Mouse (Mus musculus) heart, embryonic 14.5 days (tissue): ENCODE data around the gene Gm49368. TPM values are rescaled to one million over a fixed set of nuclear protein-coding genes. Genes with fewer than 3 reads are reported as not detected.
"Not testable (repeated sequence)": the region's sequence is repeated elsewhere in the genome, so short reads cannot be mapped to it uniquely, and the experiment has no call there.

Source experiments
- ATAC-seq: fragments of 200-750 bp; cut with Nextera tagmentation; 2 replicates; pipeline ENCODE4 v1.8.0; 2017; ENCODE audit warnings: low read depth, moderate TSS enrichment; ENCODE audit not compliant: insufficient number of reproducible peaks, insufficient read depth, low FRiP score
- H3K27ac ChIP-seq, 2 experiments: fragments of 200-500 bp in 1 of 2; fragments of 300-500 bp in 1 of 2; sonication (generic) in 1 of 2; replicated peaks in 1 of 2; 2 replicates each; pipeline ENCODE4 v1.5.1; 2012 to 2014; ENCODE audit warnings: low read depth in 2 of 2, low read length in 2 of 2, control low read depth in 1 of 2, mild to moderate bottlenecking in 1 of 2, mixed read lengths in 1 of 2; ENCODE audit not compliant: control insufficient read depth in 1 of 2, insufficient read depth in 1 of 2
- H3K27me3 ChIP-seq: fragments of 300-500 bp; sonication (generic); 2 replicates; pipeline ENCODE4 v1.6.1; 2014; ENCODE audit warnings: mild to moderate bottlenecking, low read length, control low read depth; ENCODE audit not compliant: control insufficient read depth, insufficient read depth
- H3K36me3 ChIP-seq: fragments of 300-500 bp; sonication (generic); 2 replicates; pipeline ENCODE4 v1.6.1; 2014; ENCODE audit warnings: mild to moderate bottlenecking, control low read depth, low read length, mixed read lengths; ENCODE audit not compliant: control insufficient read depth, insufficient read depth
- H3K4me1 ChIP-seq, 2 experiments: fragments of 200-500 bp in 1 of 2; fragments of 300-500 bp in 1 of 2; sonication (generic) in 1 of 2; 2 replicates each; pipeline ENCODE4 v1.6.1; 2012 to 2014; ENCODE audit warnings: low read length in 2 of 2, control low read depth in 1 of 2, mixed read lengths in 1 of 2; ENCODE audit not compliant: control insufficient read depth in 2 of 2, insufficient read depth in 2 of 2
- H3K4me2 ChIP-seq: fragments of 300-500 bp; sonication (generic); 2 replicates; pipeline ENCODE4 v1.6.1; 2014; ENCODE audit warnings: mild to moderate bottlenecking, low read length
- H3K4me3 ChIP-seq, 2 experiments: fragments of 200-500 bp in 1 of 2; fragments of 300-500 bp in 1 of 2; sonication (generic) in 1 of 2; 2 replicates each; pipeline ENCODE4 v1.5.1; 2012 to 2014; ENCODE audit warnings: low read length in 2 of 2, mild to moderate bottlenecking in 2 of 2, control low read depth in 1 of 2, low read depth in 1 of 2, moderate library complexity in 1 of 2; ENCODE audit not compliant: control insufficient read depth in 1 of 2, insufficient read depth in 1 of 2
- H3K9ac ChIP-seq: fragments of 300-500 bp; sonication (generic); 2 replicates; pipeline ENCODE4 v1.6.1; 2014; ENCODE audit warnings: mild to moderate bottlenecking, low read length
- H3K9me3 ChIP-seq: fragments of 300-500 bp; sonication (generic); 2 replicates; pipeline ENCODE4 v1.6.1; 2016; ENCODE audit warnings: low read length, control low read depth; ENCODE audit not compliant: control insufficient read depth
- WGBS: fragments of 180-500 bp; shearing (Covaris S2); extraction: QIAGEN DNeasy Blood & Tissue Kit; methylation state at CpG from one replicate; pipeline ENCODE4 v1.1.7; 2014; 5-methylcytosine and 5-hydroxymethylcytosine counted together
- polyA plus RNA-seq: library from polyadenylated mRNA; unstranded; fragments of >200 nt; fragmentation: Nextera tagmentation; extraction: Ambion mirVana; gene quantifications from 2 replicates; pipeline ENCODE4 v1.2.1, GENCODE M21; 2014

Gm49368 gene
- polyA plus RNA-seq, result not detected in 2 replicates

DNA sequence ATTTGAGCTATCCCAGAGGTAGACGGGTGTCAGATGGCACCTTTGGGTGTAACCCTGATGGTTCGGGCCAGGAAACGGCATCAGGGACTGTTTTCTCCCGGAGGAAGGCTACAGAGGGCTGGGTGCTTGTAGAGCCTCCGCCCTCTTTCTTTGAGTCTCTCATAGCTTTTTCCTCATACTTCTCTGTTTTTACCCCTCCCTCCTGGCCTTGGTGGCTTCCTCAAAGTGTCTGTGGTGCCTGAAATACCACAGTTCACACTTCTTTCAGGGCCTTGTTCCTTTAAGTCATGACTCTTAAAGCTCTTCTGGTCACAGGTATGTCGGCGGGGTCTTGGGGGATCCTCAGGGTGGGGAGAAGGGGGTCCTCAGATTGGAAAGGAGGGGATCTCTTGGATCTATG is at the start of gene Gm49368, which contains the start of gene Itgam:
TSS of gene Gm49368 (plus strand) at position 228 of the 400 bp plus-strand sequence.
TSS of gene Itgam (plus strand) at position 185 of the 400 bp plus-strand sequence.
- no peak within 1 kb of the TSS for H3K4me2 ChIP-seq
- no peaks in the 10 kb centered on the region for H3K27me3 ChIP-seq
- no peak within 1 kb of the TSS for H3K27ac ChIP-seq
- 88% methylated on average over 7 of the region's 7 CpGs for WGBS
- H3K4me1 ChIP-seq, result no peaks in the 10 kb centered on the region
- H3K9ac ChIP-seq, result no peak within 1 kb of the TSS
- H3K36me3 ChIP-seq, result no peaks in the 10 kb centered on the region
- no peak within 1 kb of the TSS for H3K4me3 ChIP-seq
- no peaks in the 10 kb centered on the region for H3K9me3 ChIP-seq
- ATAC-seq, result no peak

DNA sequence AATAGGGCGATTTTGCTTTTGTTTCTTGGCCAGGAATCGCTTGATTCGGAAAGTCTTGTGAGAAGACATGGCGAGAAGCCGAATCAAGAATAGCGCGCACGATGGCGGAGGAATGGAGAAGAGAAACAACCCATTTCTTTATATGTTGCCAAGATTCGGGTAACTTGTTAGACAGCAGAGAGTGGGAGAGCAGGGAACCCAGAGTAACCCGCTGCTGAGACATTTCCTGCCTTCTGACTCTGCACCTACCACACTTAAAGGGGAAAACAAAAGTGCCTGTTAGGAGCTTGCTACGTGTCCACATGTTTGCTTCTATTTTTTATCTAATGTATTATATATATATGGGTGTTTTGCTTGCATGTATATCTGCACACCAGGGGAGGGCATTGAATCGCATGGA is 49.4 kb upstream of the Gm49368 start:
- H3K4me2 ChIP-seq, result no peak overlapping the region
- H3K27ac ChIP-seq, result no peak overlapping the region
- no peak overlapping the region for H3K4me3 ChIP-seq
- no peaks in the 10 kb centered on the region for H3K36me3 ChIP-seq
- H3K4me1 ChIP-seq, result no peaks in the 10 kb centered on the region; a peak in 1 of 4 replicates
- no peak overlapping the region for H3K9ac ChIP-seq
- 88% methylated on average over 13 of the region's 13 CpGs for WGBS
- H3K27me3 ChIP-seq, result no peaks in the 10 kb centered on the region; the same call in 1 of the 2 replicates
- ATAC-seq, result no peak
- no peaks in the 10 kb centered on the region for H3K9me3 ChIP-seq

DNA sequence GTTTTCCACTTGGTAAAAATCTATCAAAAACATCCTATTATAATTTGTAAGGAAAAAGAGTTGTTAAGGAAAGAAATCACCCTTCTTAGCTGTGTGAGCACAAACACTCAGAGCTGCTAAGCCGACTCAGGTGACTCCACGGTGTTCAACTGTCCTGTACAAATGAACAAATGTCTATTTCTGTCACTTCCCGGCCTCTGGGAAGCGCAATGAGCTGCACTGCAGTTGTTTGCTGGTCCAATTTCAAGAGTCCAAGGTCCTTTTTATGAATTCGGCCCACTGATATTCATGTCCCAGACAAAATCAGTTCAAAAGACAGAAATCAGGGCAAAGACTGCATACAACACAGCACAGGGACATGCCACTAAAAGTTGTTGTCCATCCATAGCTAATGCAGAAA is 46.3 kb upstream of the Gm49368 start:
- H3K4me1 ChIP-seq, H3K36me3 ChIP-seq, H3K27me3 ChIP-seq, H3K4me3 ChIP-seq, H3K27ac ChIP-seq, ATAC-seq, H3K9ac ChIP-seq, H3K4me2 ChIP-seq, H3K9me3 ChIP-seq: not testable (repeated sequence)
- 63% methylated on average over 5 of the region's 5 CpGs for WGBS

DNA sequence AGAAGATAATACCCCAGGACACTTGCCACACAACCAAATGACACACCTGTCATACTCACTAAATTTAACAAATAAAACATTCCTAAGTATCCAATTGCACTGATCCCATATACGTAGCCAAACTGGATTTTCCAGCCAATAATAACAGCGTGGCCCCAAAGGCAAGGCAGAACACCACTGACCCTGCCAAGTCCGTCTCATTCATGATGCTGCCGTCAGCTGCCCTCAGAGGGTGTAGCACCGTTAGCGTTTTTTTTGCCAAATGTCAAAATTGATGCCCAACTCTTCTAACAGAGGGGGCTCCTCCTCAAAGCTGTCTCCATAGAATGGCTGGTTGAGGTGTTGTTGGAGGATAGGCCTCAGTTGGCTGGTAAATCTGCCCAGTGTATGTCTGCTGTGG is 45.8 kb upstream of the Gm49368 start:
- no peak for ATAC-seq
- no peaks in the 10 kb centered on the region for H3K9me3 ChIP-seq
- H3K27ac ChIP-seq, result no peak overlapping the region
- no peak overlapping the region for H3K4me2 ChIP-seq
- H3K4me1 ChIP-seq, result no peaks in the 10 kb centered on the region
- H3K4me3 ChIP-seq, result no peak overlapping the region
- 86% methylated on average over 6 of the region's 6 CpGs for WGBS
- H3K27me3 ChIP-seq, result no peaks in the 10 kb centered on the region
- no peak overlapping the region for H3K9ac ChIP-seq
- no peaks in the 10 kb centered on the region for H3K36me3 ChIP-seq

DNA sequence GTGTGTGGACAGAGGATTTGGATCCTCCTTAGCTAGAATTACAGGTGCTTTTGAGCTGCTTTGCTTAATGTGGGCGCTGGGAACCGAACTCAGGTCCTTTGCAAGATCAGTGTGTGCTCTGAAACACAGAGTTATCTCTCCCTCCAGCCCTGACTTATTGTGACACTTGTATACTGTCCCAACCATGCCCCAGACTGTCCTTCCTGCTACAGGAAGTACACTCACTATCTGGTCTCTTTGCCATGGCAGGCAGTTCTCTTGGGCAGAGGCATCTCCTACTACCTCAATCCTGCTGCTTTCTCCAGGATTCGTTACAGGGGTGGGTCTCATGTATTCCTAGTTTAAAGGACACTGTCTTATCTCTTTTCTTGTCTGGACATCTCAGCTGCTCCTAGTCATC is 44.2 kb upstream of the Gm49368 start:
- WGBS, result 84% methylated on average over 3 of the region's 3 CpGs
- H3K27ac ChIP-seq, result no peak overlapping the region
- no peak overlapping the region for H3K9ac ChIP-seq
- H3K9me3 ChIP-seq, result no peaks in the 10 kb centered on the region
- ATAC-seq, result no peak
- H3K27me3 ChIP-seq, result no peaks in the 10 kb centered on the region
- no peaks in the 10 kb centered on the region for H3K36me3 ChIP-seq
- H3K4me1 ChIP-seq, result no peaks in the 10 kb centered on the region
- H3K4me2 ChIP-seq, result no peak overlapping the region
- no peak overlapping the region for H3K4me3 ChIP-seq

DNA sequence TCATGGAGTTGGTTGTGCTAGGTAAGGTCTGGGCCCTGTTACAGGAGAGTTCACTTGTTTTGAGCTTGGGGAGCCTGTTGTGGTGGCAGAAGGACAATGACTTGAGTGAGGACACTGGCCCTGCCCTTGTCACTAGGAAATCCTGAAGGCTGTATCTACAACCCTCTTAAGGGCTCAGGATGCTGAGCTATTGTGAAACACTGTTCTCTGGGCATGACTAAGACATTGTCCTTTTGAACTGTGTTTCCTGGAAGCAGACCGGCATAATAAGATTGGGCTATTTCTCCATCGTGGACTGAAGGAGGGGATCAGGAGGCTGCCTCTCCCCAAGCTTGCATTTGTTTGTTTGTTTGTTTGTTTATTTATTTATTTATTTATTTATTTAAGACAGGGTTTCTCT is 43.3 kb upstream of the Gm49368 start:
- no peak overlapping the region for H3K4me2 ChIP-seq
- H3K4me1 ChIP-seq, result no peaks in the 10 kb centered on the region
- ATAC-seq, result no peak
- no peaks in the 10 kb centered on the region for H3K27me3 ChIP-seq
- no peak overlapping the region for H3K9ac ChIP-seq
- no peak overlapping the region for H3K27ac ChIP-seq
- no peaks in the 10 kb centered on the region for H3K9me3 ChIP-seq
- no peak overlapping the region for H3K4me3 ChIP-seq
- no peaks in the 10 kb centered on the region for H3K36me3 ChIP-seq
- 53% methylated on average over 2 of the region's 2 CpGs for WGBS

DNA sequence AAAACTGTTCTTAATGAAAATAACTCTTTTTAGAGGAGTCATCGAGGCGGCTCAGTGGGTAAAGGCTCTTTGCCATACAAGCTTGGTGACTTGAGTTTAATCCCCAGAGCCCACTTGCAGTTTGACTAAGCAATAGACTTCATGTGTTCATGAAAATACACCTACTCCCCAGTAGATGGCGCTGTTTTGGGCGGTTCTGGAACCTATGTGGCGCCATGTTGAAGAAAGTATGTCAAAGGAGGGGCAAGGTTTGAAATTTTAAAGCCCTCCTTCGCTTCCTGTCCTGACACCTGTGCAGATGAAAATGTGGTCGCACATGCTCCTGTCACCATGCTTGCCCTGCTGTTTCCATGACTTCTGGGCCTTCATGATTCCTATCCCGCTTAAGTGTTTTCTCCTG is 39.5 kb upstream of the Gm49368 start:
- WGBS, result 62% methylated on average over 8 of the region's 8 CpGs
- no peak overlapping the region for H3K4me2 ChIP-seq
- H3K36me3 ChIP-seq, result no peaks in the 10 kb centered on the region
- H3K9me3 ChIP-seq, result no peaks in the 10 kb centered on the region
- no peak overlapping the region for H3K27ac ChIP-seq
- no peak for ATAC-seq
- no peaks in the 10 kb centered on the region for H3K4me1 ChIP-seq
- H3K4me3 ChIP-seq, result no peak overlapping the region
- H3K27me3 ChIP-seq, result no peaks in the 10 kb centered on the region
- H3K9ac ChIP-seq, result no peak overlapping the region

DNA sequence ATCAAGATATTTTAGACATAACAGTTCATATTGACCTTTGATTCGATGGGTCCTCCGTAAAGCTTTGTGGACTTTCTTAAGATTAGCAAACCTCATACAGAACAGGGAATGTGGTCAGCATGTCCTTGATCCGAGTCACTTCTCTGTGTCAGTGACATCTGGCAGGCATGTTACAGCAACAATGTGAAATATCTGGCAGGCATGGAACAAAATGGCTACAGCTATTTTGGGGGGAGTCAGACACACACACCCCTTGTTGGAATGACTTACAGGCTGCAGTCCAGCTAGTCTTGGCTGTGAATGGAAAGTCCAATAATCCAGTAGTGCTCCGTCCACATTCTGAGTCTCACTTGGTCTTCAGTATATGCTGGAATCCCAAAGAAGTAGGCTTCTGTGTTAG is 38.9 kb upstream of the Gm49368 start:
- H3K27ac ChIP-seq, result no peak overlapping the region
- WGBS, result 67% methylated on average over 4 of the region's 4 CpGs
- no peak overlapping the region for H3K9ac ChIP-seq
- no peaks in the 10 kb centered on the region for H3K4me1 ChIP-seq
- H3K4me2 ChIP-seq, result no peak overlapping the region
- no peak overlapping the region for H3K4me3 ChIP-seq
- H3K9me3 ChIP-seq, result no peaks in the 10 kb centered on the region
- no peak for ATAC-seq
- H3K27me3 ChIP-seq, result no peaks in the 10 kb centered on the region
- H3K36me3 ChIP-seq, result no peaks in the 10 kb centered on the region
